In genomic region chr5:134313451-134314067, GRCm38 (mm10) we compare ENCODE assay signal across 8 mouse cellular contexts. TPM values are rescaled to one million over a fixed set of nuclear protein-coding genes. Genes with fewer than 3 reads are reported as not detected.
DNase-seq lines count a peak whose midpoint lies in the region; ATAC-seq lines count a peak whose summit lies in the region.

No protein-coding gene starts in this region.

- under 1% methylated on average over 65 of the region's 68 CpGs for WGBS in hindbrain, embryonic 12.5 days

- H3K4me2 ChIP-seq in hindbrain, embryonic 12.5 days (replicated peaks): peak overlapping the region; percentile 80

- peaks cover 37% of the 10 kb centered on the region for H3K4me1 ChIP-seq in hindbrain, embryonic 12.5 days

- ATAC-seq in hindbrain, embryonic 12.5 days (ENCODE audit: low FRiP score): peak; percentile 78

- peak overlapping the region; percentile 99 for H3K9ac ChIP-seq in hindbrain, embryonic 12.5 days

- H3K4me3 ChIP-seq in hindbrain, embryonic 12.5 days: peak overlapping the region; percentile 84

- no peaks in the 10 kb centered on the region for H3K27me3 ChIP-seq in hindbrain, embryonic 12.5 days

- peak; percentile 98 for DNase-seq in MN1 (ENCODE audit: low spot score)
- peak; percentile 94 for DNase-seq in cerebellum, adult 9-10 months
- peak; percentile 86 to 87 for DNase-seq in frontal cortex, adult 2 months (ENCODE audit: extremely low spot score in 1 of 2, low spot score in 1 of 2)
- peak; percentile 92 to 93 for DNase-seq in layer of hippocampus, postnatal 14 days (ENCODE audit: low spot score in 2 of 2)
- peak; percentile 96 for DNase-seq in lung, postnatal 14 days
- DNase-seq in retina, adult 2 months (ENCODE audit: low read depth, low spot score): peak; percentile 95
- peak; percentile 91 to 93 for DNase-seq in thymus, postnatal 36 days

- 0 out of 2 replicates have a peak, but pooled peaks cover 4% of the 10 kb centered on the region for H3K9me3 ChIP-seq in hindbrain, embryonic 12.5 days (replicated peaks)

- H3K36me3 ChIP-seq in hindbrain, embryonic 12.5 days: peaks cover 27% of the 10 kb centered on the region

- peak overlapping the region; percentile 100 for H3K27ac ChIP-seq in hindbrain, embryonic 12.5 days

RNA-seq across cellular contexts. Expression of gene Gtf2i, which starts 1.0 kb away (rescaled TPM):
- polyA plus RNA-seq in frontal cortex, adult 2 months (2012; rRNA removed): 168 and 188 TPM in 2 replicates
- polyA plus RNA-seq in hindbrain, embryonic 12.5 days (2016; fragmentation: Nextera tagmentation; extraction: Ambion mirVana): 242 and 254 TPM in 2 replicates
- 100 to 1,000 TPM; 228 TPM for total RNA-seq in layer of hippocampus, postnatal 14 days (2021)

Comparison
In these comparisons a context has a peak if more than half of its experiments do, and no peak if none do; other contexts are left out.
1. Peak in every context shown above with its lines: DNase-seq, ATAC-seq, H3K4me3 ChIP-seq and H3K27ac ChIP-seq.